Mouse (Mus musculus): ENCODE results near the gene Ubtd2. TPM values are rescaled to one million over a fixed set of nuclear protein-coding genes. Genes with fewer than 3 reads are reported as not detected.
A peak's percentile ranks its signal among the peaks of the same experiment; 100 is the strongest.

The Ubtd2 gene
- polyA plus RNA-seq, 1 experiment: 25.9 TPM

- Histone ChIP-seq H3K9me3 (replicated peaks; ENCODE audit: control insufficient read depth, insufficient read depth, low read length, poor library complexity, severe bottlenecking) (no peaks in the 10 kb centered on the region), H3K9ac (ENCODE audit: low read depth, poor library complexity, severe bottlenecking) (no peak overlapping the region), H3K27me3 (ENCODE audit: control insufficient read depth, insufficient read depth, low read length, poor library complexity, severe bottlenecking) (peaks cover 3% of the 10 kb centered on the region; the same call in 1 of the 2 replicates), H3K27ac (ENCODE audit: insufficient read depth, low read length) (no peak overlapping the region), H3K4me1 (ENCODE audit: control insufficient read depth, insufficient read depth, low read length) (no peaks in the 10 kb centered on the region), H3K36me3 (ENCODE audit: control insufficient read depth, insufficient read depth, low read length, poor library complexity, severe bottlenecking) (no peaks in the 10 kb centered on the region), H3K4me3 (ENCODE audit: low read depth, low read length) (no peak overlapping the region)
- no peak for TF ChIP-seq CTCF (IDR thresholded peaks at IDR 0.05; ENCODE audit: low read depth, low read length)
These were observed 75.0 kb downstream of the Ubtd2 start for GRCm38 (mm10) chr11:32530151-32530550.

GRCm38 (mm10) chr11:32531871-32532764 is 76.9 kb downstream of the Ubtd2 start, which contains the start of gene Efcab9:
Gene Efcab9, minus strand, starts transcription at chr11:32532081.
- Histone ChIP-seq H3K27ac (ENCODE audit: insufficient read depth, low read length) (no peak within 1 kb of the TSS), H3K4me3 (ENCODE audit: low read depth, low read length) (peak within 1 kb of the TSS; percentile 69), H3K4me1 (ENCODE audit: control insufficient read depth, insufficient read depth, low read length) (no peaks in the 10 kb centered on the region), H3K9ac (ENCODE audit: low read depth, poor library complexity, severe bottlenecking) (peak within 1 kb of the TSS; percentile 85), H3K27me3 (ENCODE audit: control insufficient read depth, insufficient read depth, low read length, poor library complexity, severe bottlenecking) (peaks cover 3% of the 10 kb centered on the region; the same call in 1 of the 2 replicates), H3K36me3 (ENCODE audit: control insufficient read depth, insufficient read depth, low read length, poor library complexity, severe bottlenecking) (no peaks in the 10 kb centered on the region), H3K9me3 (replicated peaks; ENCODE audit: control insufficient read depth, insufficient read depth, low read length, poor library complexity, severe bottlenecking) (no peaks in the 10 kb centered on the region)
- TF ChIP-seq POLR2A (IDR thresholded peaks at IDR 0.05; ENCODE audit: insufficient read depth, low read length) (no peak), CTCF (IDR thresholded peaks at IDR 0.05; ENCODE audit: low read depth, low read length) (no peak), EP300 (IDR thresholded peaks at IDR 0.05; ENCODE audit: insufficient read depth, low read depth, low read length) (no peak)

DNA sequence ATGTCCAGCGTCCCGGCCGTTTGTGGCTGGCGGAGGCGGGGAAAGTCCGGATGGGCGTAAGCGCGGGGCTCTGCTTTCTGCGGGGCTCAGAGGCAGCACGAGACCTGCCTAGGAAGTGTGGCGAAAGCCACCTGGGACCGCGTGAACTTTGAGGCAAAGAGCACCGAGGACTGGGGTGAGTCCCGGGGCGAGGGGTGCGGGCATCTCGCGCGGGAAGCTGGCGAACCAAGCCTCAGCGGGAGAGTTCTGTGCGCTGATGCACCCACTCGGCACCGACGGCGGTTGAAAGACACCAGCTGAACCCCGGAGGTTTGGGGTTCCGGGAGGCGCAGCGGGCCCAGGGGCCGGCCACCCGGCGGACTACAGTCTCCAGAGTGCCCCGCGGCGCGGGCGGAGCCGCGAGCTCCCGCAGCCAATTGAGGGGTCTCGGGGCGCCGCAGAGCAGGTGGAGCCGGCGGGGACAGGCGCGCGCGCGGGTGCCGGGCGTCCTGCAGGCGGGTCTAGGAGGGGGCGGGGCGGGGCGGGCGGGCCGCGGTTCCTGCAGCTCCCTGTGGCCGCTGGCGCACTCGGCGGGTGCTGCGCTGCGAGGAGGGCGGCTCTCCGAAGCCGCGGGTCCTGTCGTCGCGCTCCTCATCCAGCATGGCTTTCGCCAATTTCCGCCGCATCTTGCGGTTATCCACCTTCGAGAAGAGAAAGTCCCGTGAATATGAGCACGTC is 77.8 kb downstream of the Ubtd2 start, which contains the start of gene Stk10:
Stk10 (plus strand) TSS at position 541 of the 717 bp plus-strand sequence.
- no peak within 1 kb of the TSS for H3K27ac ChIP-seq (ENCODE audit: insufficient read depth, low read length)
- peak within 1 kb of the TSS; percentile 85 for H3K9ac ChIP-seq (ENCODE audit: low read depth, poor library complexity, severe bottlenecking)
- TF ChIP-seq CTCF (IDR thresholded peaks at IDR 0.05; ENCODE audit: low read depth, low read length): no peak
- peak; percentile 31 for TF ChIP-seq POLR2A (IDR thresholded peaks at IDR 0.05; ENCODE audit: insufficient read depth, low read length)
- TF ChIP-seq EP300 (IDR thresholded peaks at IDR 0.05; ENCODE audit: insufficient read depth, low read depth, low read length): no peak
- H3K27me3 ChIP-seq (ENCODE audit: control insufficient read depth, insufficient read depth, low read length, poor library complexity, severe bottlenecking): peaks cover 3% of the 10 kb centered on the region; the same call in 1 of the 2 replicates
- H3K4me1 ChIP-seq (ENCODE audit: control insufficient read depth, insufficient read depth, low read length): no peaks in the 10 kb centered on the region
- no peaks in the 10 kb centered on the region for H3K36me3 ChIP-seq (ENCODE audit: control insufficient read depth, insufficient read depth, low read length, poor library complexity, severe bottlenecking)
- H3K4me3 ChIP-seq (ENCODE audit: low read depth, low read length): peak within 1 kb of the TSS; percentile 91
- H3K9me3 ChIP-seq (replicated peaks; ENCODE audit: control insufficient read depth, insufficient read depth, low read length, poor library complexity, severe bottlenecking): no peaks in the 10 kb centered on the region

DNA sequence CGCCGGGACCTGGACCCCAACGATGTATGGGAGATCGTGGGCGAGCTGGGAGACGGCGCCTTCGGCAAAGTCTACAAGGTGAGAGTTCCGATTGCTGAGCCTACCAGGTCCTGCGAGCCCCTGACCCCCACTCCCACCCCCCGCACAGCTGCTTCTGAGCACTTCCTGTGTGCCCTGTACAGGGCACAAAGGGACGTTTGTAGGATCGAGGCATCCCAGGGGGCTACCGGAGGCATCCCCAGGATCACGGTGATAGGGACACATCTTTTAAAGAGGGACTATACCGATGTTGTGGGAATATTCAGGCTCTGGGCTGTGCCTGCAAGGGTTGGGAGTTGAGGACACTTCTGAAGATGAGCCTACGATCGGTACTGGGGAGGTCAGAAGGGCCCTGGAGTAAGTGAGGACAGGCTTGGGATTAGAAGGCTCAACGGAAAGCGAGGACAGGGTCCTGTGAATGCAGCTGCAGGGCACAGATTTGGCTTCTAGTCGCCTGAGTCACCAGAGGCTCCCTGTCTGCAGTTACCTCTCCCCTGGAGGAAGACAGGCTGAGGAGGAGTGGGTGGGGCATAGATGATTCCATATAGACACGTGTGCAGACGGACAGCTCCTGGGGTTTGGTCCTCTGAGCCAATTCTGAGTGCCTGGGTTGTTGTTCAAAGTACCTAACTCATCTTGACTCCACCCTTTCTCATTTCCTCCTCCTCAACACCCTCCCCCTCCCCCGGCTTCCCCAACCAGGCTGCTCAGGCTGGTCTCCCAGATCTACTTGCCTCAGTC is 78.5 kb downstream of the Ubtd2 start:
- TF ChIP-seq CTCF (IDR thresholded peaks at IDR 0.05; ENCODE audit: low read depth, low read length): no peak
- TF ChIP-seq EP300 (IDR thresholded peaks at IDR 0.05; ENCODE audit: insufficient read depth, low read depth, low read length): 0 out of 2 replicates have a peak, but pooled peaks have one; percentile 5
- TF ChIP-seq POLR2A (IDR thresholded peaks at IDR 0.05; ENCODE audit: insufficient read depth, low read length): no peak
- H3K27ac ChIP-seq (ENCODE audit: insufficient read depth, low read length): no peak overlapping the region
- no peaks in the 10 kb centered on the region for H3K4me1 ChIP-seq (ENCODE audit: control insufficient read depth, insufficient read depth, low read length)
- H3K36me3 ChIP-seq (ENCODE audit: control insufficient read depth, insufficient read depth, low read length, poor library complexity, severe bottlenecking): no peaks in the 10 kb centered on the region
- peak overlapping the region; percentile 85 for H3K9ac ChIP-seq (ENCODE audit: low read depth, poor library complexity, severe bottlenecking)
- no peaks in the 10 kb centered on the region for H3K9me3 ChIP-seq (replicated peaks; ENCODE audit: control insufficient read depth, insufficient read depth, low read length, poor library complexity, severe bottlenecking)
- peak overlapping the region; percentile 91 for H3K4me3 ChIP-seq (ENCODE audit: low read depth, low read length)
- H3K27me3 ChIP-seq (ENCODE audit: control insufficient read depth, insufficient read depth, low read length, poor library complexity, severe bottlenecking): peaks cover 3% of the 10 kb centered on the region; the same call in 1 of the 2 replicates

- no peaks in the 10 kb centered on the region for H3K9me3 ChIP-seq (replicated peaks; ENCODE audit: control insufficient read depth, insufficient read depth, low read length, poor library complexity, severe bottlenecking)
- H3K9ac ChIP-seq (ENCODE audit: low read depth, poor library complexity, severe bottlenecking): no peak overlapping the region
- no peak overlapping the region for H3K4me3 ChIP-seq (ENCODE audit: low read depth, low read length)
- no peak overlapping the region for H3K27ac ChIP-seq (ENCODE audit: insufficient read depth, low read length)
- H3K27me3 ChIP-seq (ENCODE audit: control insufficient read depth, insufficient read depth, low read length, poor library complexity, severe bottlenecking): peaks cover 3% of the 10 kb centered on the region; the same call in 1 of the 2 replicates
- H3K36me3 ChIP-seq (ENCODE audit: control insufficient read depth, insufficient read depth, low read length, poor library complexity, severe bottlenecking): no peaks in the 10 kb centered on the region
- no peak for TF ChIP-seq CTCF (IDR thresholded peaks at IDR 0.05; ENCODE audit: low read depth, low read length)
- TF ChIP-seq EP300 (IDR thresholded peaks at IDR 0.05; ENCODE audit: insufficient read depth, low read depth, low read length): no peak
- no peak for TF ChIP-seq POLR2A (IDR thresholded peaks at IDR 0.05; ENCODE audit: insufficient read depth, low read length)
- H3K4me1 ChIP-seq (ENCODE audit: control insufficient read depth, insufficient read depth, low read length): no peaks in the 10 kb centered on the region
These were observed 79.4 kb downstream of the Ubtd2 start for GRCm38 (mm10) chr11:32534453-32535075.

Measured in ES-Bruce4 (cell line).